Mouse (Mus musculus): Measurements from ENCODE around the gene BC030867. TPM values are rescaled to one million over a fixed set of nuclear protein-coding genes. Genes with fewer than 3 reads are reported as not detected.

BC030867 gene
- polyA plus RNA-seq, 1 experiment from 2014 or later = 22.9 TPM

DNA sequence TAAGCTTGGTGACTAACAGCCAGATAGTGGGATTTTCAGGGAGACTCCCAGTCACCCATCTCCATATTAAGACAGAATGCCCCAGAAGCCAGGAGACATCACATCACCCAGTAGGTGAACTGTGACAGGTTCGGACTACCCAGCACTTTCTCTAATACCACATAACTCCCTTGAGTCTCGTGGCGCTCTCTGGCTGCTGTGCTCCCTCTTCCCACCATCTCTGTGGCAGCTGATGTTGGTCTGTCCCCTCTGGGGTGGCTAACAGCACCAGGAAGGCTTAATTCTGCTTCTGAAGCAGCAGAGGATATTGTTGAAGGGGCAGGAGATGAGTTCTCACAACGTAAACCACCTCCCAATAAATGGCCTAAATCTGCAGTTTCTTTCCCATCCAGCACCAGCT lies 63.3 kb downstream of the BC030867 start:
- H3K4me2 ChIP-seq (replicated peaks; ENCODE audit: low read depth, low read length) = no peak overlapping the region
- ATAC-seq (ENCODE audit: low FRiP score, low TSS enrichment) = no peak
- peaks cover 28% of the 10 kb centered on the region for H3K4me1 ChIP-seq (ENCODE audit: control insufficient read depth, insufficient read depth, low read length)
- H3K36me3 ChIP-seq (ENCODE audit: control insufficient read depth, insufficient read depth, low read length) = peaks cover 70% of the 10 kb centered on the region
- H3K9ac ChIP-seq (ENCODE audit: low read depth, low read length) = no peak overlapping the region
- no peak overlapping the region for H3K27ac ChIP-seq (ENCODE audit: low read depth, low read length)
- H3K27me3 ChIP-seq (ENCODE audit: control insufficient read depth, insufficient read depth, low read length) = no peaks in the 10 kb centered on the region
- no peaks in the 10 kb centered on the region for H3K9me3 ChIP-seq (ENCODE audit: control insufficient read depth, low read length)
- no peak overlapping the region for H3K4me3 ChIP-seq (ENCODE audit: low read length)
- WGBS = 85% methylated on average over 4 of the region's 4 CpGs

DNA sequence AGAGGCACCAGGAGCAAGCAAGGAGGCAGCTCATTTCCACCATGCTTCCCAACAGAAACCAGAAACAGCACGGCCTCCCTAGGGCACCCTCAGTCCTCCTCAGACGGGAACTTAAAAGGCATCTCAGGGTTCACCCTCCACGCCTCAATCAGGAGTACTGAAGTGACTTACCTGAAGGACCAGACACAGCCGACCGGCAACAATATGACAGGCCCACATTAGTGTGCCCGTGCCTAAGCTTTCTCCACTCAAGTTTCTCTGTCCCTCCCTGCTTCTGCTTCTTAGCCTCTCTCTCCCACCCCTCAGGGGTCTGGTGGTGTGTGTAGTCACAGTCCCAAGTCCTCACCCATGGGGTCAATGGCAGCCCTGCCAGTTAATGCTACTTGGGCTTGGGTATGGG lies 63.9 kb downstream of the BC030867 start:
- H3K9me3 ChIP-seq (ENCODE audit: control insufficient read depth, low read length) = no peaks in the 10 kb centered on the region
- peaks cover 63% of the 10 kb centered on the region for H3K36me3 ChIP-seq (ENCODE audit: control insufficient read depth, insufficient read depth, low read length)
- no peak for ATAC-seq (ENCODE audit: low FRiP score, low TSS enrichment)
- H3K4me1 ChIP-seq (ENCODE audit: control insufficient read depth, insufficient read depth, low read length) = peaks cover 28% of the 10 kb centered on the region
- no peaks in the 10 kb centered on the region for H3K27me3 ChIP-seq (ENCODE audit: control insufficient read depth, insufficient read depth, low read length)
- WGBS = 76% methylated on average over 6 of the region's 6 CpGs
- H3K9ac ChIP-seq (ENCODE audit: low read depth, low read length) = no peak overlapping the region
- no peak overlapping the region for H3K27ac ChIP-seq (ENCODE audit: low read depth, low read length)
- no peak overlapping the region for H3K4me3 ChIP-seq (ENCODE audit: low read length)
- no peak overlapping the region for H3K4me2 ChIP-seq (replicated peaks; ENCODE audit: low read depth, low read length)

DNA sequence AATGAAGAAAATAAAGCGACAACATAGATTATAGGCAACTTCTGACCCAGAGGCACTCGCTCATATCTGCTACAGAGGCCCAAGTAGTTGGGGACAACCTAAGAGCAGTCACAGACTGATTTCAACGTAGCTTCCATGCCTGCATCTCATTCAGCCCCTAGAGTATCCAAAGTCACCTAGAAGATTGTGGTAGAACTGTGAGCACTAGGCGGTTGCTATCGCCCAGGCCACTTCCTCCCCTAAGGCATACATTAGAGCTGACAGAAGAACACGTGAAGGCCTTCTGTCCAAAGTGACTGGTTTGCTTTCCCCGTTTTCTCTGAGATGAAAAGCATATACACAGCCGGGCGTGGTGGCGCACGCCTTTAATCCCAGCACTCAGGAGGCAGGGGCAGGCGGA lies 65.6 kb downstream of the BC030867 start:
- H3K4me2 ChIP-seq (replicated peaks; ENCODE audit: low read depth, low read length) = no peak overlapping the region
- H3K9me3 ChIP-seq (ENCODE audit: control insufficient read depth, low read length) = no peaks in the 10 kb centered on the region
- H3K4me3 ChIP-seq (ENCODE audit: low read length) = no peak overlapping the region
- H3K9ac ChIP-seq (ENCODE audit: low read depth, low read length) = no peak overlapping the region
- ATAC-seq (ENCODE audit: low FRiP score, low TSS enrichment) = no peak
- H3K27ac ChIP-seq (ENCODE audit: low read depth, low read length) = no peak overlapping the region
- H3K4me1 ChIP-seq (ENCODE audit: control insufficient read depth, insufficient read depth, low read length) = peaks cover 26% of the 10 kb centered on the region
- 90% methylated on average over 12 of the region's 12 CpGs for whole genome bisulfite sequencing
- H3K27me3 ChIP-seq (ENCODE audit: control insufficient read depth, insufficient read depth, low read length) = no peaks in the 10 kb centered on the region
- H3K36me3 ChIP-seq (ENCODE audit: control insufficient read depth, insufficient read depth, low read length) = peaks cover 56% of the 10 kb centered on the region

Small RNAs within 50 kb of the gene (microRNA-seq; reads per million reads assigned to microRNA genes)
- 0.63 reads per million for gene Mir8101

Other genes starting within 250 kb of the BC030867 start
- 5.1 and 8.4 TPM in 2 replicates for gene Mpp3, start 220.4 kb upstream of the BC030867 start, polyA plus RNA-seq (2014; fragmentation: Nextera tagmentation; extraction: Ambion mirVana)
- gene Cd300lg, start 207.4 kb upstream of the BC030867 start, polyA plus RNA-seq (2014; fragmentation: Nextera tagmentation; extraction: Ambion mirVana) = 0.38 and 0.43 TPM in 2 replicates
- gene Mpp2, start 160.4 kb upstream of the BC030867 start, polyA plus RNA-seq (2014; fragmentation: Nextera tagmentation; extraction: Ambion mirVana) = 6.9 and 10.3 TPM in 2 replicates
- not detected in 2 replicates for gene Ppy, start 147.6 kb upstream of the BC030867 start, polyA plus RNA-seq (2014; fragmentation: Nextera tagmentation; extraction: Ambion mirVana)
- gene Pyy, start 141.1 kb upstream of the BC030867 start, polyA plus RNA-seq (2014; fragmentation: Nextera tagmentation; extraction: Ambion mirVana) = not detected in 2 replicates
- gene Nags, start 103.4 kb upstream of the BC030867 start, polyA plus RNA-seq (2014; fragmentation: Nextera tagmentation; extraction: Ambion mirVana) = 0.09 TPM in 1 of 2 replicates, not detected in the other
- 26.5 and 28.2 TPM in 2 replicates for gene Tmem101, start 92.5 kb upstream of the BC030867 start, polyA plus RNA-seq (2014; fragmentation: Nextera tagmentation; extraction: Ambion mirVana)
- gene Lsm12, start 63.6 kb upstream of the BC030867 start, polyA plus RNA-seq (2014; fragmentation: Nextera tagmentation; extraction: Ambion mirVana) = 93.9 and 106 TPM in 2 replicates
- 42.5 and 50.6 TPM in 2 replicates for gene G6pc3, start 59.3 kb upstream of the BC030867 start, polyA plus RNA-seq (2014; fragmentation: Nextera tagmentation; extraction: Ambion mirVana)
- 21.6 and 29.1 TPM in 2 replicates for gene Hdac5, start 18.7 kb upstream of the BC030867 start, polyA plus RNA-seq (2014; fragmentation: Nextera tagmentation; extraction: Ambion mirVana)
- 0.09 TPM in 1 of 2 replicates, not detected in the other for gene Asb16, start 19.9 kb downstream of the BC030867 start, polyA plus RNA-seq (2014; fragmentation: Nextera tagmentation; extraction: Ambion mirVana)
- 41.6 and 54.2 TPM in 2 replicates for gene Tmub2, start 36.0 kb downstream of the BC030867 start, polyA plus RNA-seq (2014; fragmentation: Nextera tagmentation; extraction: Ambion mirVana)
- 15.2 and 18.6 TPM in 2 replicates for gene Atxn7l3, start 47.7 kb downstream of the BC030867 start, polyA plus RNA-seq (2014; fragmentation: Nextera tagmentation; extraction: Ambion mirVana)
- gene Ubtf, start 70.9 kb downstream of the BC030867 start, polyA plus RNA-seq (2014; fragmentation: Nextera tagmentation; extraction: Ambion mirVana) = 86.5 and 105 TPM in 2 replicates
- 3.0 and 3.3 TPM in 2 replicates for gene Slc4a1, start 117.3 kb downstream of the BC030867 start, polyA plus RNA-seq (2014; fragmentation: Nextera tagmentation; extraction: Ambion mirVana)
- 1.7 and 1.9 TPM in 2 replicates for gene Rundc3a, start 144.5 kb downstream of the BC030867 start, polyA plus RNA-seq (2014; fragmentation: Nextera tagmentation; extraction: Ambion mirVana)
- gene Slc25a39, start 159.1 kb downstream of the BC030867 start, polyA plus RNA-seq (2014; fragmentation: Nextera tagmentation; extraction: Ambion mirVana) = 224 and 274 TPM in 2 replicates
- gene Grn, start 181.4 kb downstream of the BC030867 start, polyA plus RNA-seq (2014; fragmentation: Nextera tagmentation; extraction: Ambion mirVana) = 81.0 and 103 TPM in 2 replicates
- 12.3 and 14.7 TPM in 2 replicates for gene Fam171a2, start 198.8 kb downstream of the BC030867 start, polyA plus RNA-seq (2014; fragmentation: Nextera tagmentation; extraction: Ambion mirVana)
- gene Itga2b, start 221.2 kb downstream of the BC030867 start, polyA plus RNA-seq (2014; fragmentation: Nextera tagmentation; extraction: Ambion mirVana) = 5.8 and 6.4 TPM in 2 replicates

All from kidney, embryonic 14.5 days (tissue).